Mouse (Mus musculus) limb, embryonic 11.5 days (tissue): ENCODE results near the gene Phf21a. TPM values are rescaled to one million over a fixed set of nuclear protein-coding genes. Genes with fewer than 3 reads are reported as not detected.

Experiments used
- ATAC-seq: fragments of 200-750 bp; cut with Nextera tagmentation; 2 replicates; pipeline ENCODE4 v1.8.0; 2017; ENCODE audit warnings: low read depth; ENCODE audit not compliant: insufficient number of reproducible peaks, low FRiP score, low TSS enrichment
- DNase-seq: peaks from one replicate; pipeline ENCODE4 v3.0.0-alpha.2; 2015; ENCODE audit warnings: low spot score
- H3K27ac ChIP-seq: fragments of 300-500 bp; sonication (generic); replicated peaks from 2 replicates; pipeline ENCODE4 v1.5.1; 2014; ENCODE audit warnings: low read depth, mild to moderate bottlenecking, low read length
- H3K27me3 ChIP-seq: fragments of 300-500 bp; sonication (generic); 2 replicates; pipeline ENCODE4 v1.6.1; 2014; ENCODE audit warnings: mild to moderate bottlenecking, low read length, mixed read lengths; ENCODE audit not compliant: control insufficient read depth, insufficient read depth
- H3K36me3 ChIP-seq: fragments of 300-500 bp; sonication (generic); 2 replicates; pipeline ENCODE4 v1.6.1; 2014; ENCODE audit warnings: mild to moderate bottlenecking, low read length, moderate library complexity, mixed read lengths; ENCODE audit not compliant: control insufficient read depth, insufficient read depth
- H3K4me1 ChIP-seq: fragments of 300-500 bp; sonication (generic); 2 replicates; pipeline ENCODE4 v1.6.1; 2014; ENCODE audit warnings: low read length, mixed read lengths; ENCODE audit not compliant: control insufficient read depth, insufficient read depth
- H3K4me2 ChIP-seq: fragments of 300-500 bp; sonication (generic); 2 replicates; pipeline ENCODE4 v1.6.1; 2014; ENCODE audit warnings: low read depth, mild to moderate bottlenecking, moderate library complexity; ENCODE audit not compliant: severe bottlenecking
- H3K4me3 ChIP-seq: fragments of 300-500 bp; sonication (generic); 2 replicates; pipeline ENCODE4 v1.5.1; 2014; ENCODE audit warnings: low read depth, low read length
- H3K9ac ChIP-seq: fragments of 300-500 bp; sonication (generic); 2 replicates; pipeline ENCODE4 v1.6.1; 2014; ENCODE audit warnings: mild to moderate bottlenecking, low read length
- H3K9me3 ChIP-seq: fragments of 300-500 bp; sonication (generic); 2 replicates; pipeline ENCODE4 v1.6.1; 2016; ENCODE audit warnings: low read length; ENCODE audit not compliant: control insufficient read depth
- WGBS: fragments of 180-500 bp; shearing (Covaris S2); extraction: QIAGEN DNeasy Blood & Tissue Kit; methylation state at CpG from one replicate; pipeline ENCODE4 v1.1.7; 2014; 5-methylcytosine and 5-hydroxymethylcytosine counted together
- polyA plus RNA-seq: library from polyadenylated mRNA; unstranded; fragments of >200 nt; fragmentation: Nextera tagmentation; extraction: Ambion mirVana; gene quantifications from 2 replicates; pipeline ENCODE4 v1.2.1, GENCODE M21; 2014

Phf21a gene
- polyA plus RNA-seq: 38.3 and 38.7 TPM in 2 replicates

DNA sequence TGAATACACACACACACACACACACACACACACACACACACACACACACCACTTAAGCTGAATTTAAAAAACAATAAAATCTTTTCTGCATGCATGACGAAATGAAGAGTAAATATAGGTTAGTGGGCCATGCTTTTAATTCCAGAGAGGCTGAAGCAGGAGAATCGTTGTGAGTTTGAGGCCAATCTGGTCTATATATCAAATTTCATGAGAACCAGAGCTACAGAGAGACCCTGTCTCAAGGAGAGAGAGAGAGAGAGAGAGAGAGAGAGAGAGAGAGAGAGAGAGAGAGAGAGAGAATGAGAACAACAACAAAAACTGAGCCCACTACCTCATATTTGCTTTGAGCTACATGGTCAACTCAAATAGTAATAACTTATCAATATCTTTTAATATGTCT is at the start of gene Phf21a:
Phf21a (plus strand) TSS at position 301 of the 400 bp plus-strand sequence.
- ATAC-seq: no peak
- WGBS: 67% methylated on average over 2 of the region's 2 CpGs
- H3K27me3 ChIP-seq: no peaks in the 10 kb centered on the region

DNA sequence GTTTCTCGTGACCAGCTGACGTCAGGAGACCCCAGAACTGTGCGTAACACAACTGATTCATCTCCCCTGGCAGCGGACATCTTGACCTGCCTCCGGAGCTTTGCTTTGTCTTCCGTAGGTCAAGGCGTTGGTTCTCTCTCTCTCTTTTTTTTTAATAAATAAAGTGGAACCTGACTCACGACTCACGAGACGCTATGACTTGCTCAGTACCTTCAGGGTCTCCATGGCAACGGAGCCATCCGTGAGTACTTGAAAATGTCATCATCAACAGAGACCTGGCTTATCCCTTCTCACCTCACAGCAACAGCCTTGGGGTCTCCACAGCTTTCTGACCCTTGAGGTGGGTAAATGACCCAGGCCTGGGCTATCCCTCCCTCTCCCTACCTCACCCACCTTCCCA is 49.6 kb upstream of the Phf21a start:
- H3K4me1 ChIP-seq: no peaks in the 10 kb centered on the region
- 88% methylated on average over 12 of the region's 12 CpGs for WGBS
- no peaks in the 10 kb centered on the region for H3K27me3 ChIP-seq
- no peak overlapping the region for H3K4me3 ChIP-seq
- no peak overlapping the region for H3K4me2 ChIP-seq
- no peak overlapping the region for H3K9ac ChIP-seq
- ATAC-seq: no peak
- DNase-seq: no peak
- no peak overlapping the region for H3K27ac ChIP-seq
- H3K9me3 ChIP-seq: no peaks in the 10 kb centered on the region
- H3K36me3 ChIP-seq: no peaks in the 10 kb centered on the region

More for the DNA sequence above, at the start of gene Phf21a:
- H3K4me2 ChIP-seq: no peak within 1 kb of the TSS
- H3K9ac ChIP-seq: no peak within 1 kb of the TSS
- H3K4me1 ChIP-seq: no peaks in the 10 kb centered on the region
- H3K4me3 ChIP-seq: no peak within 1 kb of the TSS
- no peaks in the 10 kb centered on the region for H3K36me3 ChIP-seq
- H3K9me3 ChIP-seq: no peaks in the 10 kb centered on the region
- no peak for DNase-seq
- H3K27ac ChIP-seq: no peak within 1 kb of the TSS

DNA sequence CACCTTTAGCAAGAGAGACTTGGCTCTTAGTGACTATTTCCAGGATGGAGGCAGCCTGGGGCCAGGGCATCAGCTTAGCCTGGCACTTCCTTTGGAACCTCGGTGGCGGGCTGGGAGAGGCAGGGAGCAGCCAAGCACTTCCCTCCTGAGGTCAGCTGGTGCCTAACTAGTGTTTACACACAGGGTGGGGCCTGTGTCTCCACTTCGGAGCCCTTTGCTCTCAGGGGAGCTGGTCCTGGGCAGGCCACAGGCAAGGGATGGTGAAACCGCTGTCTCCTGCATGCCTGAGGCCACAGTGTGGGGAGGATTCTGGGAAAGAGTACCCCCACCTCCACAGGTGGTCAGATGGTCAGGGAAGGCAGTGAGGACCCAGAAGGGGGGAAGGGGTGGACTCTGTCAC is 45.3 kb upstream of the Phf21a start:
- no peak overlapping the region for H3K27ac ChIP-seq
- 20% methylated on average over 4 of the region's 4 CpGs for WGBS

DNA sequence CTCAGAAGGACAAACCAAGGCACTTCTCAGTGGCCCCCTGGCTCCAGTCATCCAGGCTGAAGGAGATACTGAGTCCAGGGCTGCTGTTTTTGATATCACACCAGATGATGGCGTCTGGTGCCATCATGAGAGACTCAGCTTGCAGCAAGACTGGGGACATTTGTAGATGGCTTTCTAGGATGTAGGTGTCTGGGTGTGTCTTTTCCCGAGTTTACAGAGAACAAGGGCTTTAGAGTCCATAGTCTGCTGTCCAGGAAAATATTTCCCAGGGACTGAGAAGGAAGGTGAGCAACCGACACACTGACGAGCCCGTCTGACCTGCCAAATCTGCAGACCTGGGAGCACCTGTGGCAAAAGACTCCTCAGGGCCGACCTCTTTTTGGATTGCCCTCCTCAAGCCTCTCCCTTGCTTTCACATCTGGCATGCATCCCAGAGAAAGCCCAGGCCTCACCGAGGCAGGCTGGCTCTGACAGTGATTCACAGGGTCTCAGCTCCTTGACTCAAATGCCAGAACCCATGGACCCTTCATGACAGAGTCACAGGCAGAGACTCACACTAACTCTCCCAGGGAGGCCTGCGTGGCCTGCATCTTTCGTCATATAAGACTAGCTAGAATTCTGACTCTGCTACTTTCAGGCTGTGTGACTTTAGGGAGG is 44.8 kb upstream of the Phf21a start:
- WGBS: 62% methylated on average over 9 of the region's 9 CpGs
- Histone ChIP-seq H3K27me3 (no peaks in the 10 kb centered on the region), H3K9ac (no peak overlapping the region), H3K9me3 (no peaks in the 10 kb centered on the region), H3K4me2 (no peak overlapping the region), H3K36me3 (no peaks in the 10 kb centered on the region), H3K27ac (no peak overlapping the region), H3K4me3 (no peak overlapping the region), H3K4me1 (no peaks in the 10 kb centered on the region)
- DNase-seq (no peak), ATAC-seq (no peak; the same call in 1 of the 2 replicates)

More for the DNA sequence above, 45.3 kb upstream of the Phf21a start:
- Histone ChIP-seq H3K36me3 (no peaks in the 10 kb centered on the region), H3K4me1 (no peaks in the 10 kb centered on the region), H3K27me3 (no peaks in the 10 kb centered on the region), H3K9ac (no peak overlapping the region), H3K4me3 (no peak overlapping the region), H3K4me2 (no peak overlapping the region), H3K9me3 (no peaks in the 10 kb centered on the region)
- ATAC-seq: no peak
- no peak for DNase-seq

DNA sequence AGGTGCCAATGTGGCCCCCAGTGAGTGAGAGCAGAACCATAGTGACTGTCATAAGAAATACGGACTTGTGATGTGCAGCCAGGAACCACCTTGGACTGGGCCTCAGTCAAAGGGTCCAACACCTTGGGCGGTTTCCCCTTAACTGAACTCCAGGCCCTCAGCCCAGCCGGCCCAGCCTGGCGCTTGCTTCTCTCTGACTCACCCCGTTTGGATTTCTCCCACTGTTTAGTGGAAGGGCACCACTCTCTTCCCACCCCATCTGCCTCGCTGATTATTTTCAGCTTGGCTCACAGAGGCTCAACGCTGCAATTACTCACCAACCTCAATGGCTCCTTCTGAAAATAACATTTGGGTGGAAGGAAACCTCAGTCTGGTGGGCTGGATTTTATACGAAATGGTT is 40.7 kb upstream of the Phf21a start:
- no peak overlapping the region for H3K27ac ChIP-seq
- H3K36me3 ChIP-seq: no peaks in the 10 kb centered on the region
- peaks cover 4% of the 10 kb centered on the region; the same call in 1 of the 2 replicates for H3K4me1 ChIP-seq
- WGBS: 83% methylated on average over 8 of the region's 8 CpGs
- DNase-seq: no peak
- ATAC-seq: no peak
- no peak overlapping the region for H3K4me3 ChIP-seq
- H3K27me3 ChIP-seq: no peaks in the 10 kb centered on the region
- H3K9ac ChIP-seq: no peak overlapping the region
- H3K9me3 ChIP-seq: no peaks in the 10 kb centered on the region
- H3K4me2 ChIP-seq: no peak overlapping the region

DNA sequence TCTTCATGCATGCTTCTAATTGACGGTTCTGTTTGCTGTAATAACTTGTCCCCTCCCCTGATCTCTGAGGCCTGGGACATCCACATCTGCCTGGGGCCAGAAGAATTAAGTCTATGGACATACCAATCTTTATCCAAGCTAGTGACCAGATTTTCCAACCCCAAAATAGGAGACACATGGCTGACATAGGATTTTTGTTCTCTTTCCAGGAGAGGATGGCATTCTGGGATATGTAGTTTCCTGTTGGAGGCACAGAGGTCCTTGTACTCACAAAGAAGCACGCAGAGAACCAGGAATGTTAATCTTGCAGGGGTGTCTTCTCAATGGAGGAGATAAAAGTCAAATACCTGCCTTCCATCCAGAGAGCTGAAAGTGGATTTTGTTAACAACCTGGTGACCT is 40.2 kb upstream of the Phf21a start:
- no peak for DNase-seq
- no peak overlapping the region for H3K4me2 ChIP-seq
- no peak for ATAC-seq
- H3K36me3 ChIP-seq: no peaks in the 10 kb centered on the region
- H3K4me1 ChIP-seq: peaks cover 5% of the 10 kb centered on the region; the same call in 1 of the 2 replicates
- H3K27ac ChIP-seq: no peak overlapping the region
- no peak overlapping the region for H3K9ac ChIP-seq
- H3K27me3 ChIP-seq: no peaks in the 10 kb centered on the region
- WGBS: 53% methylated on average over 2 of the region's 2 CpGs
- no peak overlapping the region for H3K4me3 ChIP-seq
- no peaks in the 10 kb centered on the region for H3K9me3 ChIP-seq

DNA sequence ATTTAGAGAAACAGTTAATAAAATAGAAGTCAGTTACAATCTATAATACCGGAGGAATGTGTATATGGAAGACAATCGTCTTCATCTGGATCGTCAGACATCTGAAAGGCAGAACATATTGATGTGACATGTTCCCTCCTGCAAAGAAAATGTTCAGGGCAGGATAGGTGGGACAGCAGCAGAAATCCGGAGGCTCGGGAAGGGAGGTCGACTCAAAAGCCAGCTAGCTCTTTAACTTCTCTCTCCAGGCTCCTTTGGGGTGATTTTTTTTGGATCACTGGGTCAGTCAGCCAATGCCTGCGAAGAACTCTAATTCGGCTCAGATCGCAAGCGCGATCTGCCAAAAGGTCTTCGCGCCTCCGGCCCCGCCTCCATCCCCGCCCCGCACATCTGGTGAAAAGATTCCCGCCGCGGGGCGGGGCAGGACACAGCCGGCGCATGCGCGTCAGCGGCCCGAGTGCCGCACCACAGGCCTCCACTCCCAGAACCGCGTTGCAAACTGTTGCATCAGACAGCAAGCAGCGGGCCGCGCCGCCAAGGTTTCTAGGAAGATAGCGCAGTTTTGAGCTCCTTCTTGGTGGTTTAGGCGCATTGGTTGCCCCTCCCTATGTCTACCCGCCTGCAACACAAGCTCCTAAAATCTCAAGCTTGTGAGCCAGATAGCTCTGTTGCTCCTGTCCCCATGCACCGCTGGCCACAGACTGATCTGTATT is 37.7 kb upstream of the Phf21a start:
- H3K27me3 ChIP-seq: peaks cover 11% of the 10 kb centered on the region
- 4% methylated on average over 38 of the region's 38 CpGs for WGBS

DNA sequence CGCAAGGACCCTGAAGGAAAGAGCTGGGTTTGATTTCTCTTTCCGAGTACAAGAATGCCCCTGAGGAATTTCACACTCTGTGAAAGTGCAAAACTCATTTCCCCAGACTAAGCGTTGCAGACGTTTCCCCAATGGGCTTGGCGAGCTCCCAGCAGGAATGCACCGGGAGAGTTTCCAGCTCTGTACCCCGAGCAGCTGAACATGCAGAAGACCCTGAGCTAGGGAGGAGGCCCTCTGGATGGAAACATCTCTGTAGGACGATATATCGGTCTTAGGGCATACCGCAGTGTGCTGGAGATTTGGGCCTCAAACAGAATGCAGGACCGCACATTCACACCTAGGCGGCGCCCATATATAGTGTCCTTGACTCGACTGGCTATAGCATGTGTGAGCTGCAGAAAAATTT is 37.1 kb upstream of the Phf21a start:
- H3K9ac ChIP-seq: peak overlapping the region; percentile 66
- peaks cover 13% of the 10 kb centered on the region for H3K4me1 ChIP-seq
- peak overlapping the region; percentile 71 for H3K4me2 ChIP-seq
- H3K27me3 ChIP-seq: peaks cover 13% of the 10 kb centered on the region
- H3K27ac ChIP-seq: peak overlapping the region; percentile 79
- H3K36me3 ChIP-seq: no peaks in the 10 kb centered on the region
- peak; percentile 33; the same call in 1 of the 2 replicates for ATAC-seq
- peak overlapping the region; percentile 30 for H3K4me3 ChIP-seq
- peak; percentile 76 for DNase-seq
- no peaks in the 10 kb centered on the region for H3K9me3 ChIP-seq
- WGBS: 2% methylated on average over 14 of the region's 14 CpGs

More for the DNA sequence above, 37.7 kb upstream of the Phf21a start:
- peak overlapping the region; percentile 71 for H3K4me2 ChIP-seq
- H3K27ac ChIP-seq: peak overlapping the region; percentile 79
- DNase-seq (peak; percentile 94), ATAC-seq (peak; percentile 66)
- peaks cover 13% of the 10 kb centered on the region for H3K4me1 ChIP-seq
- no peaks in the 10 kb centered on the region for H3K9me3 ChIP-seq
- peak overlapping the region; percentile 30 for H3K4me3 ChIP-seq
- H3K36me3 ChIP-seq: no peaks in the 10 kb centered on the region
- peak overlapping the region; percentile 66 for H3K9ac ChIP-seq
